Mouse (Mus musculus) limb, embryonic 14.5 days (tissue): ENCODE results near the gene Junb. TPM values are rescaled to one million over a fixed set of nuclear protein-coding genes. Genes with fewer than 3 reads are reported as not detected.

Experiments used
- ATAC-seq: fragments of 200-750 bp; cut with Nextera tagmentation; 2 replicates; pipeline ENCODE4 v1.8.0; 2017; ENCODE audit warnings: low read depth, moderate number of reproducible peaks, moderate TSS enrichment; ENCODE audit not compliant: low FRiP score
- DNase-seq: peaks from one replicate; pipeline ENCODE4 v3.0.0-alpha.2; 2015; ENCODE audit warnings: low spot score
- H3K27ac ChIP-seq: fragments of 300-500 bp; sonication (generic); replicated peaks from 2 replicates; pipeline ENCODE4 v1.5.1; 2014; ENCODE audit warnings: low read depth, mild to moderate bottlenecking, low read length, moderate library complexity, mixed read lengths
- H3K27me3 ChIP-seq: fragments of 300-500 bp; sonication (generic); 2 replicates; pipeline ENCODE4 v1.6.1; 2014; ENCODE audit warnings: low read length, mixed read lengths; ENCODE audit not compliant: control insufficient read depth, insufficient read depth
- H3K36me3 ChIP-seq: fragments of 300-500 bp; sonication (generic); 2 replicates; pipeline ENCODE4 v1.6.1; 2014; ENCODE audit warnings: mild to moderate bottlenecking, low read length, moderate library complexity, mixed read lengths; ENCODE audit not compliant: control insufficient read depth, insufficient read depth
- H3K4me1 ChIP-seq: fragments of 300-500 bp; sonication (generic); 2 replicates; pipeline ENCODE4 v1.6.1; 2014; ENCODE audit warnings: antibody characterized with exemption, low read length, mixed read lengths; ENCODE audit not compliant: control insufficient read depth, insufficient read depth
- H3K4me2 ChIP-seq: fragments of 300-500 bp; sonication (generic); replicated peaks from 2 replicates; pipeline ENCODE4 v1.6.1; 2014; ENCODE audit warnings: low read depth, mild to moderate bottlenecking, low read length, moderate library complexity; ENCODE audit not compliant: severe bottlenecking
- H3K4me3 ChIP-seq: fragments of 300-500 bp; sonication (generic); replicated peaks from 2 replicates; pipeline ENCODE4 v1.5.1; 2014; ENCODE audit warnings: low read length
- H3K9ac ChIP-seq: fragments of 300-500 bp; sonication (generic); 2 replicates; pipeline ENCODE4 v1.6.1; 2014; ENCODE audit warnings: mild to moderate bottlenecking, low read depth, low read length, moderate library complexity; ENCODE audit not compliant: severe bottlenecking
- H3K9me3 ChIP-seq: fragments of 300-500 bp; sonication (generic); 2 replicates; pipeline ENCODE4 v1.6.1; 2016; ENCODE audit warnings: low read length; ENCODE audit not compliant: control insufficient read depth
- POLR2A ChIP-seq: fragments of 200-500 bp; IDR thresholded peaks from 2 replicates; pipeline ENCODE4 v1.8.0; 2012; ENCODE audit warnings: inconsistent platforms, mild to moderate bottlenecking, moderate library complexity, borderline replicate concordance; ENCODE audit not compliant: insufficient read depth, insufficient read length; ENCODE audit errors: extremely low read depth
- WGBS: fragments of 180-500 bp; shearing (Covaris S2); extraction: QIAGEN DNeasy Blood & Tissue Kit; methylation state at CpG from one replicate; pipeline ENCODE4 v1.1.7; 2014; 5-methylcytosine and 5-hydroxymethylcytosine counted together
- polyA plus RNA-seq, 2 experiments: library from polyadenylated mRNA; depleted of rRNA in 1 of 2; stranded (reverse) in 1 of 2; unstranded in 1 of 2; fragments of >200 nt; fragmentation: Nextera tagmentation in 1 of 2; extraction: Ambion mirVana in 1 of 2; gene quantifications; 2 replicates each; pipeline versions ENCODE4 v1.2.1 to v1.2.3; 2012 to 2014

Junb gene
- polyA plus RNA-seq, 2 experiments = 11.3 to 18.0 TPM

DNA sequence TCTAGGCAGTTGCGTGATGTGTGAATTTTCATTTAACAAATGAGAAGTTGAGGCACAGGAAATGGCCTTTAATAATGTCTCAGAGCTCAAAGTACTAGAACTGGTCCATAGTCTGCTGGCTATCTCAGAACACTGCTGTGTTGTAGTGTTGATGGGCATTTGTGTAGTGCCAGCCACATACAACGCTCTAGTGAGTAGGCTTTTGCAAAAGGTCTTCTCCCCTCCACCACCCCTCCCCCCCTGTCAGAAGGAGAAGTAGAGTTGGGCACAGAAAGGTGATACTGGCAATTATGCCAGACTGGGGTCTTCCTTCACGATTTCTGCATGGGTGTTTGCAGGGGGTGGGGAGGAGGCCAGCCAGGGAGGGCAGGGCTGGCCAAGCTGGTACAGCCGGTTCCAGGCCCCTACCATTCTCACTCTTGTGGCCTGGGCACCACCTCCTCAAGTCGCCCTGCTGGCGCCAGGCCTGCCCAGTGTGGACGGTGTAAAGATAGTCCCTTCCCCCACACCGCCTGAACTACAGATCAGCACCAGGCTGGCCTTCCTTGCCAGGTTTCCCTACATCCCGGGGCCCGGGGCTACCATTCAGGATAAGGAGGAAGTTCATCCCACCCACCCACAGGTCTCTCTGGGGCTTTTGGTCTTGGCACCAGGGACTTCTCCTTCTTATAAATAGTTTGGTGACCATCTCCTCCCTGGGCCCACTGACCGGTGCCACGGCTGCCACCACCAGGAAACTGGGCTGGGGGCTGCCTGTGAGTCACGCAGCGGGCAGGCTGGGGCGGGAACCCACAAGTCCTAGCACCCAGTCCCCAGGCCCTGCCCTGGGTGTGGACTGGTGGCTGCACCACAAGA lies 3.4 kb upstream of the Junb start:
- Histone ChIP-seq H3K4me1 (peaks cover 46% of the 10 kb centered on the region), H3K27ac (no peak overlapping the region), H3K9me3 (no peaks in the 10 kb centered on the region), H3K4me3 (no peak overlapping the region), H3K9ac (no peak overlapping the region), H3K36me3 (no peaks in the 10 kb centered on the region), H3K4me2 (no peak overlapping the region), H3K27me3 (peaks cover 12% of the 10 kb centered on the region)
- TF ChIP-seq POLR2A = no peak
- no peak for ATAC-seq
- no peak for DNase-seq
- WGBS = 76% methylated on average over 15 of the region's 15 CpGs

- H3K27me3 ChIP-seq = peaks cover 15% of the 10 kb centered on the region
- H3K36me3 ChIP-seq = no peaks in the 10 kb centered on the region
- H3K9ac ChIP-seq = no peak overlapping the region
- no peaks in the 10 kb centered on the region for H3K9me3 ChIP-seq
- DNase-seq = no peak
- 26% methylated on average over 11 of the region's 11 CpGs for WGBS
- no peak overlapping the region; the same call in 1 of the 2 replicates for H3K4me2 ChIP-seq
- H3K27ac ChIP-seq = no peak overlapping the region
- no peak for ATAC-seq
- no peak for TF ChIP-seq POLR2A
- H3K4me3 ChIP-seq = peak overlapping the region; percentile 64; the same call in 1 of the 2 replicates
- H3K4me1 ChIP-seq = peaks cover 53% of the 10 kb centered on the region
Observed at GRCm38 (mm10) chr8:84980622-84981358, 2.3 kb upstream of the Junb start.

GRCm38 (mm10) chr8:84979599-84980421 lies 1.3 kb upstream of the Junb start:
- Histone ChIP-seq H3K4me1 (peaks cover 46% of the 10 kb centered on the region), H3K4me2 (peak overlapping the region; percentile 99), H3K27me3 (peaks cover 15% of the 10 kb centered on the region), H3K9ac (peak overlapping the region; percentile 44), H3K4me3 (peak overlapping the region; percentile 64), H3K36me3 (no peaks in the 10 kb centered on the region), H3K9me3 (no peaks in the 10 kb centered on the region), H3K27ac (0 out of 2 replicates have a peak overlapping the region, but pooled peaks have one; percentile 21)
- peak; percentile 42 for ATAC-seq
- no peak for TF ChIP-seq POLR2A
- WGBS = 1% methylated on average over 26 of the region's 42 CpGs
- peak; percentile 92 for DNase-seq

- Histone ChIP-seq H3K4me3 (peak overlapping the region; percentile 64), H3K27ac (no peak overlapping the region), H3K27me3 (peaks cover 15% of the 10 kb centered on the region), H3K9ac (peak overlapping the region; percentile 66), H3K36me3 (peaks cover 18% of the 10 kb centered on the region), H3K4me1 (peaks cover 40% of the 10 kb centered on the region), H3K4me2 (peak overlapping the region; percentile 99), H3K9me3 (no peaks in the 10 kb centered on the region)
- no peak for DNase-seq
- WGBS = 1% methylated on average over 65 of the region's 70 CpGs
- ATAC-seq = no peak
- TF ChIP-seq POLR2A = no peak
Observed at GRCm38 (mm10) chr8:84977435-84978247, 877 bp downstream of the Junb start.
